Mouse (Mus musculus): Measurements from ENCODE around the gene Mak.

DNA sequence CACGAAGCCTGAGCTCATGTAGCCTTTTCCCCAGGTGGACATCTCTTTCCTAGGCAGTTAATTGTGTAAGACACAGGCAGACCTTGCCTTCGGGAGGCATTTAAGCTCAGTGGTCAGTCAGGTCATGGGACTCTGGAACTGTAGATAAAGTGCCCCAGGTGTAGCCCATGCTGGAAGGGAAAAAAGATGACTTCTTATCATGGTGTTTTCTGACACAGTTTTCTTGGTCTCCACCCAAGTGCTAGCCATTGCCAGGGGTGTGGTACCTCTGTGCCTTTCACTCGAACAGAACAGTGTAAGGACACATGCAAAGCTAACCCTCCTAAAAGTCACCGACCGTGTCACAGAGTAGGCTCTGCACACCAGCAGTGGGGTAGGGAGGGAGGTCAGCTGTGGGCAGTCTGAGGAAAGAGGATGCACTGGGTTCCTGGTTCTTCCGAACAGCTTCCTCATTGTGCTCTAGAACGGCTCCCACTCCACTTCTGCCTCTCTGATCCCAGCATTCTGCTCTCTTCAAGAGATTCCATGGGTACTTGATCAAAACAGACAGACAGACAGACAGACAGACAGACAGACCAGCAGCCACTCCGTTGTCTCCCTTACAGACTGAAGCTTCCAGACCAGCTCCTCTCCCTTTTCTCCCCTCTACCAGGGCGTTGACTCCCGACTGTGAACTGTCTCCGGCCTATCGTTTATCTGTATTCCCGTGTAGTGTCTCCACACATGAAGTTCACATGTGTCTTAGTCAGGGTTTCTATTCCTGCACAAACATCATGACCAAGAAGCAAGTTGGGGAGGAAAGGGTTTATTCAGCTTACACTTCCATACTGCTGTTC, 60.5 kb downstream of the Mak start:
- TF ChIP-seq CTCF (IDR thresholded peaks at IDR 0.05; ENCODE audit: low read depth) (no peak), EP300 (IDR thresholded peaks at IDR 0.05; ENCODE audit: low read depth) (no peak)

Data from heart, postnatal 0 days (tissue).